Mouse (Mus musculus): ENCODE measurements around the gene Secisbp2. TPM values are rescaled to one million over a fixed set of nuclear protein-coding genes. Genes with fewer than 3 reads are reported as not detected.

Gene Secisbp2
- polyA plus RNA-seq, 1 experiment from 2014 or later: 27.7 TPM

- Histone ChIP-seq H3K4me2 (no peak overlapping the region), H3K27me3 (no peaks in the 10 kb centered on the region), H3K9me3 (no peaks in the 10 kb centered on the region), H3K9ac (no peak overlapping the region), H3K27ac (no peak overlapping the region), H3K4me3 (no peak overlapping the region), H3K36me3 (peaks cover 4% of the 10 kb centered on the region; the same call in 1 of the 2 replicates), H3K4me1 (no peaks in the 10 kb centered on the region)
- ATAC-seq (ENCODE audit: insufficient number of reproducible peaks, low FRiP score, low TSS enrichment, low read depth): no peak
Measured at GRCm38 (mm10) chr13:51696481-51696880, 45.0 kb downstream of the Secisbp2 start.

DNA sequence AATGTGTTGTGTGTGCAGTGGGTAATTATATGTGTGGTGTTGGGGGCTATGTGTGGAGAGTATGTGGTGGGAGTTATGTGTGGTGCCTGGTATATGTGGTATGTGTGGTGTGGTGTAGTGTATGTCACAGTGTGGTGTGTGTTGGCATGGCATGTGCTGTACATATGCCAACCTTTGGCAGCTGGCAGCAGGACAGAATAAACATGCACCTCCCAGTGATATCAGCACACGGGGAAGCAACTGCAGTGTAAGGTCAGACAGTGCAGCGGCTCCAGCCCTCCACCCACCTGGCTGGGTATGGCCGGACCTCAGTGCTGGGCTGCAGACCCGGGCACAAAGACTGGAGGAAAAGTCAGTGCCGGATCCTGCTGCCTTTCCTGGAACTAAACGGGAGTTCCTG, 46.0 kb downstream of the Secisbp2 start:
- 0 out of 2 replicates have a peak, but pooled peaks cover 3% of the 10 kb centered on the region for H3K36me3 ChIP-seq
- H3K4me3 ChIP-seq: no peak overlapping the region
- WGBS: 75% methylated on average over 6 of the region's 6 CpGs
- no peak overlapping the region for H3K9ac ChIP-seq
- H3K4me2 ChIP-seq: no peak overlapping the region
- H3K4me1 ChIP-seq: no peaks in the 10 kb centered on the region
- no peaks in the 10 kb centered on the region for H3K27me3 ChIP-seq
- no peaks in the 10 kb centered on the region for H3K9me3 ChIP-seq
- no peak overlapping the region for H3K27ac ChIP-seq
- 0 out of 2 replicates have a peak, but pooled peaks have one; percentile 10 for ATAC-seq (ENCODE audit: insufficient number of reproducible peaks, low FRiP score, low TSS enrichment, low read depth)

DNA sequence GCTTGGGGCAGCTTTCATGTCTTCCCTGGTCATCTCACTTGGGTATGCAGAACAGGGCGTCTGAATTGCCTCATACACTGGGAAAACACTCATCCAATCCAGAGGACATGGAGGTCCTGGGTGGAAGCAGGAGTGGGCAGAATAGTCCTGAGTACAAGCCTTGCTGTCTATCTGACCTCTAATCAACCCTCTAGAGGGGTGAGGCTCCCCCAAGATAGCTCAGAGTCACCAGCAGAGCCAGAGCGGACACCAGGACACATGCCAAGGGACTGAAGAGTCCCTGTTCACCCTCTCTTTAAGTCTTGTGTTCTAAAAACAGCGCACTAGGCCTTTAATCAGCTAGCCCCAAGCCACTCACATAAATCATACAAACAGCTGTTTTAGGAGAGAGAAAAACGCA, 46.4 kb downstream of the Secisbp2 start:
- 45% methylated on average over 4 of the region's 4 CpGs for WGBS
- ATAC-seq (ENCODE audit: insufficient number of reproducible peaks, low FRiP score, low TSS enrichment, low read depth): no peak

GRCm38 (mm10) chr13:51698318-51698717, 46.8 kb downstream of the Secisbp2 start:
- 84% methylated on average over 3 of the region's 3 CpGs for WGBS
- ATAC-seq (ENCODE audit: insufficient number of reproducible peaks, low FRiP score, low TSS enrichment, low read depth): no peak
- Histone ChIP-seq H3K4me3 (no peak overlapping the region), H3K27me3 (no peaks in the 10 kb centered on the region), H3K4me1 (no peaks in the 10 kb centered on the region), H3K9ac (no peak overlapping the region), H3K4me2 (no peak overlapping the region), H3K9me3 (no peaks in the 10 kb centered on the region), H3K36me3 (0 out of 2 replicates have a peak, but pooled peaks cover 3% of the 10 kb centered on the region), H3K27ac (no peak overlapping the region)

More for the DNA sequence above, 46.4 kb downstream of the Secisbp2 start:
- Histone ChIP-seq H3K9me3 (no peaks in the 10 kb centered on the region), H3K4me1 (no peaks in the 10 kb centered on the region), H3K4me2 (no peak overlapping the region), H3K36me3 (0 out of 2 replicates have a peak, but pooled peaks cover 3% of the 10 kb centered on the region), H3K9ac (no peak overlapping the region), H3K4me3 (no peak overlapping the region), H3K27me3 (no peaks in the 10 kb centered on the region), H3K27ac (no peak overlapping the region)

DNA sequence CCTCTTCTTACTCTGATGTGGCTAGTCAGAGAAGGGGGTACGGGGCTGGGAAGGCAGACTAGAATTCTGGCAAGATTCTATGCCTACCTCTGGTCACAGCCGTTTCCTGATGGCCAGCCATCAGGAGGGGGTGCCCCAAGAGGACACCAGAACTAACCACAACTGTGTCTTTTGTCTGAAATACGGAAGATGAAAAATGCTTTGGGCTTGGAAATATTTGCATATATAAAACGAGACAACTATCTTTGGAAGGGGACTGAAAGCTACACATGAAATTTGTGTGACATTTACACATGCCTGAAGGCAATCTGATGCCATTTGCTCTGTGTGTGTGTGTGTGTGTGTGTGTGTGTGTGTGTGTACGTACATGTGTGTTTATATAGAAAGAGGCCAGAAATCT, 52.4 kb downstream of the Secisbp2 start:
- Histone ChIP-seq H3K27me3 (no peaks in the 10 kb centered on the region), H3K9ac (no peak overlapping the region), H3K27ac (no peak overlapping the region), H3K4me2 (no peak overlapping the region), H3K4me1 (no peaks in the 10 kb centered on the region), H3K9me3 (no peaks in the 10 kb centered on the region), H3K36me3 (peaks cover 9% of the 10 kb centered on the region; the same call in 1 of the 2 replicates), H3K4me3 (no peak overlapping the region)
- ATAC-seq (ENCODE audit: insufficient number of reproducible peaks, low FRiP score, low TSS enrichment, low read depth): no peak
- WGBS: 76% methylated on average over 5 of the region's 5 CpGs

DNA sequence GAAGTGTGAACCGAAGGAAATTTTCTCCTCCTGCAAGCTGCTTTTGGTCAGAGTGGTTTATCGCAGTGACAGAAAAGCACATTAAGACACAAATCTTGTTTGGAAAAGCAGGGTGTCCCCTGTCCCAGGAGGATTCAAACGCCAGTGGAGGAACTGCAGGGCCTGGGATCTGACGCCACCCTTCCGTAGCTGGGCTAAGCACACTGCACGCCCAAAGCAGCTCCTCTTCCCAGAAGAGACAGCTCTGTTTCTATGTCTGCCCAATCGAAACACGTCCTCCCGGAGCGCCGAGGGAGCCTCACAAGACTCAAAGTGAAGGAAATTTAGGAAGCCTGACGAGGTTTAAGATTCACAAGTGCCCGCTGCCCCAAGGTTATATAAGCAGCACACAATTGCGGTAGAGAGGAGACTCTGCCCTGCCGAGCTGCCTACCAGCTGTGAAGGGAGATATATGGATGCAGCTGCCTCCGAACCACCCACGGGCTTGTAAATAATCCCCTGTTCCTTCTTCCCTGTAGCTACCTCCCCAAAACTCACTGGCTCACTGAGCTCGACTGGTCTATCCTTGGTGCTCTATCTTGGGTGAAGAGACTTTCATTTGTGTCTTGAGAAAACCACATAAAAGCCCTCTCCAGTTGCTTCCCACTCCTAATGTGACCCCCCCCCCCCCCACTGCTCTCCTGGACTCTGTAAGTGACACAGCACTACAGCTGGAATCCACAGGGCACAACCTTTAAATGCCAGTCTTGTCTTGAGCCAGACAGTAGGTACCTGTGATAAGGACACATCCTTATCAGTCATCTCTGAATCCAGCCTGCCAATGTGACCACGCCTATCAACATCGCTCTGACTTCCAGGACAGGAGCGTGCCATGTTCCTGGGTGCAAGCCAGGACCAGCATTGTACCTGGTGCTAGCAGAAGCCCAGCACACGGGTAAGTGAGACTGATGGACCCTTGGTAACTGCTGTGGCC, 54.7 kb downstream of the Secisbp2 start:
- Histone ChIP-seq H3K4me3 (no peak overlapping the region), H3K9me3 (no peaks in the 10 kb centered on the region), H3K4me1 (peaks cover 6% of the 10 kb centered on the region; the same call in 1 of the 2 replicates), H3K27me3 (no peaks in the 10 kb centered on the region), H3K4me2 (no peak overlapping the region), H3K9ac (no peak overlapping the region), H3K27ac (no peak overlapping the region), H3K36me3 (peaks cover 6% of the 10 kb centered on the region; the same call in 1 of the 2 replicates)
- ATAC-seq (ENCODE audit: insufficient number of reproducible peaks, low FRiP score, low TSS enrichment, low read depth): no peak
- 61% methylated on average over 22 of the region's 22 CpGs for WGBS

DNA sequence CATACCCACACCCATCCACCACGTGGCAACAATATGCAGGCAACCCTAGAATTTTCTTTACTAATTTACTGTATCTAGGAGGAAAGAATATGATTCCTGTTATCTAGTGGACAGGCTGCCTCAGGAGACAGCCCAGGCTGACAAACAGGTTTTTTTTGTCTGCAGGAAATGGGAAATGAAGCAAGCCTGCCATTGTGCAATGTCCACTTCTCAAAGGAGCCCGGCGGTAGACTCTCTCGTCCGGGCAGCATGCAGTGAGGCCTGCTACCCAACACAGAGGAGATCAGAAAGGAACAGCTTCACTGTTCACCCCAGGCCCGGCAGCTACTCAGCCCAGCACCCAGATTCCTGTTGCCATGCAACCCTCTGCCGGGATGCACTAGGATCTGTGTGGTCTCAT, 59.2 kb downstream of the Secisbp2 start:
- H3K4me2 ChIP-seq: no peak overlapping the region

GRCm38 (mm10) chr13:51712022-51712421, 60.5 kb downstream of the Secisbp2 start:
- Histone ChIP-seq H3K27ac (no peak overlapping the region), H3K9me3 (no peaks in the 10 kb centered on the region), H3K4me3 (no peak overlapping the region), H3K4me1 (peaks cover 8% of the 10 kb centered on the region; the same call in 1 of the 2 replicates), H3K4me2 (no peak overlapping the region), H3K27me3 (no peaks in the 10 kb centered on the region), H3K36me3 (0 out of 2 replicates have a peak, but pooled peaks cover 5% of the 10 kb centered on the region), H3K9ac (no peak overlapping the region)
- ATAC-seq (ENCODE audit: insufficient number of reproducible peaks, low FRiP score, low TSS enrichment, low read depth): no peak
- 87% methylated on average over 8 of the region's 8 CpGs for WGBS

More for the DNA sequence above, 59.2 kb downstream of the Secisbp2 start:
- H3K27ac ChIP-seq: no peak overlapping the region
- ATAC-seq (ENCODE audit: insufficient number of reproducible peaks, low FRiP score, low TSS enrichment, low read depth): no peak
- H3K27me3 ChIP-seq: no peaks in the 10 kb centered on the region
- H3K4me3 ChIP-seq: no peak overlapping the region
- H3K36me3 ChIP-seq: 0 out of 2 replicates have a peak, but pooled peaks cover 5% of the 10 kb centered on the region
- H3K9ac ChIP-seq: no peak overlapping the region
- WGBS: 62% methylated on average over 7 of the region's 7 CpGs
- peaks cover 8% of the 10 kb centered on the region; the same call in 1 of the 2 replicates for H3K4me1 ChIP-seq
- H3K9me3 ChIP-seq: no peaks in the 10 kb centered on the region

DNA sequence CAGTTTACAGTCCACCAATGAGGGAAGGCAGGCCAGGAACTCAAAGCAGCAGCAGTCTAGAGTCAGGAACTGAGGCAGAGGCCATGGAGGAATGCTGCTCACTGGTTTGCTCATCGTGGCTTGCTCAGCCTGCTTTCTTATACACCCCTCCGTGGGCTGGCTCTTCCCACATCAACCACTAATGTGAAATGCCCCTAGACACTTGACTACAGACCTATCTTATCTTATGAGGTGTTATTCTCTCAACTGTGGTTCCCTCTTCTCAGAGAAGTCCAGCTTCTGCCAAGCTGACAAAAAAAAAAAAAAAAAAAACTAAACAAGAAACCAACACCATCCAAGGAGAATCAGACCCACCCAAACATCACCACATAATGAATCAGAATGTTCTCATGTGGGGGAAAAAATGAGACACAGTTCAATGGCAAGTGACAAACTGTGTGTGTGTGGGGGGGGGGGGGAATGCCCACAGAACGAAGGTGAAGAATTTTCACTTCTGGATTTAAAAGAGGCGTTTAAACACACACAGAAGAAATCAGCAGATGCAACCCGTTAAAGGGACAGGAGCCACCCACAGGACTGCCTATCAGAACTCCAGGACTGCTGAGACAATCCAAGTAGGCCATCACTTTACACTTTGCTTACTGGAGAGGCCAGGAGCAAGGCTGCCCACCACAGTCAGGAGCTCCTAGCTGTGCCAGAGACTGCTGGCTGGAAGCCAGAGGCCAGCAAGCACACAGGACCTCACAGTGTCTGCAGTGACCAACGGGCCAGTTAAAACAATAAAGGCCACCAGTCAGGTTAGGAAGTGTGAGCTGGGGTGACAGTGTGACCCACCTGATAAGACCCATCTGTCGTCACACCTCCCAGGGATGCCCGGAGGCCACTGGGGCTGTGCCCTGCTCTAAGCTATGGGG, 65.1 kb downstream of the Secisbp2 start:
- Histone ChIP-seq H3K4me2 (no peak overlapping the region), H3K27ac (no peak overlapping the region), H3K9ac (no peak overlapping the region), H3K4me3 (no peak overlapping the region), H3K4me1 (no peaks in the 10 kb centered on the region), H3K36me3 (peaks cover 7% of the 10 kb centered on the region; the same call in 1 of the 2 replicates), H3K27me3 (no peaks in the 10 kb centered on the region), H3K9me3 (no peaks in the 10 kb centered on the region)
- 64% methylated on average over 8 of the region's 8 CpGs for WGBS
- ATAC-seq (ENCODE audit: insufficient number of reproducible peaks, low FRiP score, low TSS enrichment, low read depth): 0 out of 2 replicates have a peak, but pooled peaks have one; percentile 35

GRCm38 (mm10) chr13:51719256-51719655, 67.8 kb downstream of the Secisbp2 start:
- H3K9ac ChIP-seq: no peak overlapping the region
- H3K4me1 ChIP-seq: no peaks in the 10 kb centered on the region
- H3K36me3 ChIP-seq: peaks cover 7% of the 10 kb centered on the region; the same call in 1 of the 2 replicates
- H3K4me3 ChIP-seq: no peak overlapping the region
- no peak overlapping the region for H3K4me2 ChIP-seq
- no peak for ATAC-seq (ENCODE audit: insufficient number of reproducible peaks, low FRiP score, low TSS enrichment, low read depth)
- no peaks in the 10 kb centered on the region for H3K9me3 ChIP-seq
- no peak overlapping the region for H3K27ac ChIP-seq
- no peaks in the 10 kb centered on the region for H3K27me3 ChIP-seq
- WGBS: 87% methylated on average over 3 of the region's 3 CpGs

GRCm38 (mm10) chr13:51720556-51720955, 69.1 kb downstream of the Secisbp2 start:
- Histone ChIP-seq H3K9me3 (no peaks in the 10 kb centered on the region), H3K27me3 (no peaks in the 10 kb centered on the region), H3K27ac (no peak overlapping the region), H3K9ac (no peak overlapping the region), H3K4me1 (no peaks in the 10 kb centered on the region), H3K4me2 (no peak overlapping the region), H3K4me3 (no peak overlapping the region), H3K36me3 (peaks cover 3% of the 10 kb centered on the region; the same call in 1 of the 2 replicates)
- WGBS: 79% methylated on average over 4 of the region's 4 CpGs
- ATAC-seq (ENCODE audit: insufficient number of reproducible peaks, low FRiP score, low TSS enrichment, low read depth): no peak

Data from limb, embryonic 15.5 days (tissue).